Mouse (Mus musculus): ENCODE results near the gene Diablo. TPM values are rescaled to one million over a fixed set of nuclear protein-coding genes. Genes with fewer than 3 reads are reported as not detected.
A peak's percentile ranks its signal among the peaks of the same experiment; 100 is the strongest.

Diablo gene
- total RNA-seq, 2 experiments from 2014 or later, result 75.7 to 76.8 TPM

- peak; percentile 86 to 93 for DNase-seq
These were observed 15.8 kb downstream of the Diablo start for GRCm38 (mm10) chr5:123507936-123508723.

DNA sequence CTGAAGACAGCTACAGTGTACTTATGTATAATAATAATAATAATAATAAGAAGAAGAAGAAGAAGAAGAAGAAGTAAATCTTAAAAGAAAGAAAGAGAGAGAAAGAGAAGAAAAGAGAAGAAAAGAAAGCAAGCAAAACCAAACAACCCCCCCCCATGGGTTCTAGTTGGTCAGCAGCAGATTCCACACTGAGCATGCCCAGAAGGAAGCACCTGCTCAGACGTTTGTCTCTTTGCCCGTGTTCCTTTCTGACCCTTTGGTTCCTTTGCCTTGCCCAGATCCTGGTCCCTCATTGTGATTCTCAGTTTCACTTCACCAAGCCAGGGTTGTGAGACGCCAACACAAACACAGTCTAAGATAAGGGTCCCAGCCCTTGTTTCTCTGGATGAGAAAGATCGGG is 22.0 kb downstream of the Diablo start:
- no peak for DNase-seq

GRCm38 (mm10) chr5:123499717-123500116 is 24.3 kb downstream of the Diablo start:
- DNase-seq, result peak; percentile 53 to 61

- no peak for DNase-seq
These were observed 34.0 kb downstream of the Diablo start for GRCm38 (mm10) chr5:123489935-123490334.

GRCm38 (mm10) chr5:123489112-123489785 is 34.7 kb downstream of the Diablo start, which contains the start of the genes Lrrc43 and Il31:
Gene Lrrc43 (plus strand): TSS chr5:123489305.
Gene Il31 (minus strand): TSS chr5:123489489.
- DNase-seq, result no peak

DNA sequence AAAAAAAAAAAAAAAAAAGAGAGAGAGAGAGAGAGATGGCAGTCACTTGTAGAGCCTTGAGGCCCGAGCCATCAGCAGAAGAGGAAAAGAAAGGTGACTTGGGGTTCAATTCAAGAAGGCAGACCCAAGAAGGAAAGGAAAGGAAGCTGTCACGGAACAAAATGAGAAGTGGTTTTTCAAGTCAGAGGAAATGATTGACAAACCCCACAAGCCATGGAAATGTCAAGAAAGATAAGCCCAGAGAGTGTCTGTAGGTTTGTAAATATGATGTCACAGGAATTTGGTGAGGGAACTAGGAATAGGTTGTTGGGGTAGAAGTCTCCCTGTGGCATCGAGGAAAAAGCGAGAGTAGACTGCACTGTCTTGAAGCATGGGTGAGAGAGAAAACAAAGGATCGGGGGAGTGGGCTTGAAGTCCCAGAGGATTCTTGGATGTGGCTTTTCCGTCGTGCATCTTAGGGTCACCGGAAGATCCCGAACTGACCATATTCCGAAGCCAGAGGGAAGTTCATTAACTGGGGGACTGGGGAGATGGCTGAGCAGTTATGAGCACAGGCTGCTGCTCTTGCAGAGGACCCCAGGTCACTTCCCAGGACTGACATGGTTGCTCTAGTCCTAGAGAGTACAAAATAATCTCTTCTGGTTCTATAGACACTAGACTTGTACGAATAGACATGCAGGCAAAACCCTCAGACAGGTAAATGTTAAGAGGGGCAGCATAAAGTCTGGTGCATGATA is 36.1 kb downstream of the Diablo start:
- no peak for DNase-seq

GRCm38 (mm10) chr5:123473817-123474216 is 50.2 kb downstream of the Diablo start:
- DNase-seq, result no peak

DNA sequence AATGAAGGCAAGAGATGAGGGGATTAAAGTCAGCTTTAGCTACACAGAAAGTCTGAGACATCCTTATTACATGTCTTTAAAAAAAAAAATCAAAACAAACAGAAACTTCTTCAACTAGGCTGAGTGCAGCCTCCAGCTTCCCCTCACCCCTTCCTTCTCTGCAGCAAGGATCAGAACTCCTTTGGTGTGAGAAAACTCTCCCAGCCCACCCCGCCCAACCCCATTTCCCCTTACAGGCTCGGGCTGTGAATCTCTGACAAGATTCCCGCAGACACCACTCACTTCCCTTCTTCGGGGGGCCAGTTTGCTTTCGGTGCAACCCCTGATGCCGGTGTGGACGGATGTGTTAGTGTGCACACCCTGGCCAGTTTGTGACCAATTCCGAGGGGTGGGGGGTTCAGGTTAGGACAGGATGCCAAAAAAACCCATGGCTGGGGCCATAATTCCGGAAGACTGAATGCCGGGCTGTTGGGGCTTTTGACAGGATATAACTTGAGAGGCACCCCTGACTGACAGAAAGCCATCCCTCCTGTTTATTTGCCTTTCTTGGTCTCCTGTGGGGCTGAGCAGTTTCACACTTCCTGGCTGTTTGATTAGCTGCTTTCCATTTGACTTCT is 53.1 kb downstream of the Diablo start:
- no peak for DNase-seq

GRCm38 (mm10) chr5:123464638-123465037 is 59.3 kb downstream of the Diablo start:
- no peak for DNase-seq

GRCm38 (mm10) chr5:123461420-123461819 is 62.6 kb downstream of the Diablo start:
- DNase-seq, result no peak

Small RNA genes within 50 kb of the gene (microRNA-seq; reads per million reads assigned to microRNA genes)
- 5.0 reads per million, percentile 13 among the genes with 10 or more reads in this experiment for gene Mir7647

Other genes with a start within 250 kb of the Diablo start
- 10 to 100 TPM in 1 of 2 experiments, 1 to 10 TPM in 1; 7.0 to 10.1 TPM for gene Bcl7a, start 180.3 kb downstream of the Diablo start, total RNA-seq (2021)
- 10 to 100 TPM; 22.7 to 25.9 TPM for gene Mlxip, start 129.4 kb downstream of the Diablo start, total RNA-seq (2021)
- not detected for gene Lrrc43, start 34.9 kb downstream of the Diablo start, total RNA-seq (2021)
- not detected for gene Il31, start 34.7 kb downstream of the Diablo start, total RNA-seq (2021)
- under 1 TPM; 0.26 to 0.36 TPM for gene B3gnt4, start 13.7 kb downstream of the Diablo start, total RNA-seq (2021)
- 1 to 10 TPM; 7.7 to 9.4 TPM for gene Gm49027, start 1.3 kb upstream of the Diablo start, total RNA-seq (2021)
- 10 to 100 TPM; 37.4 to 43.4 TPM for gene Vps33a, start 48.9 kb upstream of the Diablo start, total RNA-seq (2021)
- 10 to 100 TPM; 70.7 to 75.3 TPM for gene Clip1, start 160.4 kb upstream of the Diablo start, total RNA-seq (2021)
- gene Zcchc8, start 196.9 kb upstream of the Diablo start, total RNA-seq (2021), result 10 to 100 TPM; 37.1 to 44.4 TPM
- 10 to 100 TPM; 65.6 to 81.8 TPM for gene Rsrc2, start 225.2 kb upstream of the Diablo start, total RNA-seq (2021)
- 1 to 10 TPM; 1.4 to 4.0 TPM for gene Kntc1, start 225.5 kb upstream of the Diablo start, total RNA-seq (2021)

All from adrenal gland, postnatal 36 days (tissue).